Mouse (Mus musculus): Measurements from ENCODE around the gene D16Ertd472e.

DNA sequence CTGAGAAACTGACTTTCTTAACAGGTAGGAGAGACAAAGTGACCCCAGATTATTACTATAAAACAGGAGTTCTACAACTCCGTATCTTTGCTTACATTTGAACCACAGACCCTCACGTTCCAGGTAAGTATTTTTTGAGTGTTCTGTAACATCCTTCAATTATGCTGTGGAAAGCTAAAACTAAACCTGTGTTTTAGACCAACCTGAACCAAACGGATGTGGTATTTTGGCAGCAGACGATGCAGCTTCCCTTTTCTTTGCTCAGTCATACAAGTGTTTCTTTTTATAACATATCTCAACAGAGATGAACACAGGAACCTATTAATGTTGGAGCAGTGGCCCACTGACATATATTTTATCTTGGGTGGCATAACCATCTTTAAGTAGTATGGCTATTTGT, 18.9 kb downstream of the D16Ertd472e start:
- TF ChIP-seq CTCF (IDR thresholded peaks at IDR 0.05; ENCODE audit: low read depth) (no peak), EP300 (optimal IDR thresholded peaks at IDR 0.05) (no peak)

Data from stomach, postnatal 0 days (tissue).